Mouse (Mus musculus): ENCODE data around the gene Olfr49.

DNA sequence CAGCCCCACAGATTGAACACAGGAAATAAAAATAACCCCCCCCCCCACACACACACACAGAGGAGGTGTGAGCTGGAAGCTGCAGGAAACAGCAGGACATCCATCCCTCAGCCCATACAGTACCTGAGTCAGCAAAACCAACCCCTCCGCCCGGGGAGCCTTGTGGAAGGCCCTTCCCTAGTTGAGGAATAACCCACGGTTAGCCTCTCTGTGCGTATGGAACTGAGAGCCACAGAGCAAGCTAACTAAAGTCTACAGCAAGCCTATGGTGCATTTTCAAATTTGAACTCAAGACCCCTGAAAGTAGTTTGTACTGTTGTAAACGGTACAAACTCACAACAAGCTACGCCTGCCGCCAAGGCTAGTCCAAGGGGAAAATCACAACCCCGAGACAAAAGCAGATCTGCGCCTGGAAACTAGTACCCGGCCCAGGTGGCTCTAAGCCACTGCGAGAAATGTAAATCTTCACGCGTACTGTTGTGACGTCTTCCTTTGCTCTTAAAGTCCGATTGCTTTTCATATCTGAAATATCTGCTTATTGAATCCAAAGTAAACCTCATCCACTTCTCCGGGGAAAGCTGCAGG, 51.1 kb downstream of the Olfr49 start:
- TF ChIP-seq CTCF (IDR thresholded peaks at IDR 0.05; ENCODE audit: low read depth) (no peak), EP300 (IDR thresholded peaks at IDR 0.05; ENCODE audit: low read depth) (no peak)
